Mouse (Mus musculus) gonadal fat pad, adult 2 months (tissue): ENCODE results near the gene Ppp1r16b. TPM values are rescaled to one million over a fixed set of nuclear protein-coding genes. Genes with fewer than 3 reads are reported as not detected.
"Not testable (repeated sequence)": the region's sequence is repeated elsewhere in the genome, so short reads cannot be mapped to it uniquely, and the experiment has no call there.

Experiments used
- DNase-seq: peaks from one replicate; pipeline ENCODE4 v3.0.0-alpha.2; 2012; ENCODE audit warnings: low read depth
- polyA plus RNA-seq: library from polyadenylated mRNA; depleted of rRNA; stranded (reverse); fragments of >200 nt; gene quantifications from 2 replicates; pipeline ENCODE4 v1.2.3, GENCODE M21; 2012

Gene Ppp1r16b
- polyA plus RNA-seq, 1 experiment: 3.1 TPM

DNA sequence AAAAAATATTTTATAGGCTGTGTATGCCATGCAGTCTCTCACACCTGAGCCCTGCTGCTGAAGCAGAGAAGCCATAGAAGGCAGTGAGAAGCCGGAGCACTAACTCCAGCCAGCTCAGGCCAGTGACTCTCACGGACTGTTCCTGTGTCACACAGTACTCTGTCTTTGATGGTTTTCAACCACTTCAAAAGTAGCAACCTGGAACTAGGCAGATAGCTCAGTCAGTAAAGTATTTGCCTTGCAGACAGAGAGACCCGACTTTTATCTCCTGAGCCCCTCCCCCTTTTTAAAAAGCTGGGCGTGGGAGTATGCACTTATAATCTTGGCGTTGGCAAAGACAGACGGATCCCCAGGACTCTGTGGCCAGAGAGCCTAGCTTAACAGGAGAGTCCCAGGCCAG, 58.6 kb downstream of the Ppp1r16b start:
- no peak for DNase-seq

GRCm38 (mm10) chr2:158726252-158726651, 61.1 kb downstream of the Ppp1r16b start:
- no peak for DNase-seq

DNA sequence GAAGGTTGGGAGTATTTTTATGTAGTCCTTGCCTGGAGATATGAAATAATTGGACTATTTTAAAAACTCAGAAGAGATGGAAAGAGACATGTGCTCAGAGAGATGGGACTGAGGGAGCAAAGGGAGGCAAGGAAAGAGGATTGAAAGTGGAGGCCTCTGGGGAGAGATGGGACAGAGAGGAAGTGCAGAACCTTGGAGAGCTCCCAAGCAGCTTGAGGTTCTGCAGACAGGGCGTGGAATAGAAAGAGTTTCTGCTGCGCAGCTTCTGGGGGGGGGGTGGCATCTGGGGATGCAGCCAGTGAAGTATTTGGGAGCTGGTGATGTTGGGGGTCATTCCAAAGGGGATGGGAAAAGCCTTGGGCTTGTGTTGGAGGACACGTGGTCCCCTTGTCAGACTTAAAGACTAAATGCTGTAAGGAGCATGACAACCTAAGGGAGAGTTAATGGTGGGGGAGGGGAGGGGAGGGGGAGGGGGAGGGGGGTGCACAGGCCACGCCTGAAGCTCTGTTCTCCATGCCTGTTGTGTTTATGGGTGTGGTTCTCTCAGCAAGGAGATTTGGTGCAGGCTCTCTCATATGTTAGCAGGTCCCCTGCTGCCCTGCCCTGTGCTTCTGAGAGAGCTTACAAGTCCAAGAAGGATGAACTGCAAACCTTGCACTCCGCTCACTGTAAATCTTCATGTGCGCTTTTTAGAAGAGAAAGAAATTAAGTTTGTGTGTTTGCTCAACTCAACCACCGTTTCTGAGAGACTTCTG, 63.0 kb downstream of the Ppp1r16b start:
- no peak for DNase-seq

- no peak for DNase-seq
Measured at GRCm38 (mm10) chr2:158730896-158731295, 65.7 kb downstream of the Ppp1r16b start.

- DNase-seq: no peak
Measured at GRCm38 (mm10) chr2:158732521-158732920, 67.3 kb downstream of the Ppp1r16b start.

- no peak for DNase-seq
Measured at GRCm38 (mm10) chr2:158733136-158733535, 67.9 kb downstream of the Ppp1r16b start.

GRCm38 (mm10) chr2:158733914-158734313, 68.7 kb downstream of the Ppp1r16b start:
- DNase-seq: no peak

GRCm38 (mm10) chr2:158734500-158735152, 69.4 kb downstream of the Ppp1r16b start:
- no peak for DNase-seq

GRCm38 (mm10) chr2:158735340-158735739, 70.1 kb downstream of the Ppp1r16b start:
- DNase-seq: no peak

GRCm38 (mm10) chr2:158736247-158736646, 71.0 kb downstream of the Ppp1r16b start:
- not testable (repeated sequence) for DNase-seq

- no peak for DNase-seq
Measured at GRCm38 (mm10) chr2:158738591-158738990, 73.4 kb downstream of the Ppp1r16b start.

GRCm38 (mm10) chr2:158739113-158739512, 73.9 kb downstream of the Ppp1r16b start:
- no peak for DNase-seq

GRCm38 (mm10) chr2:158741011-158741501, 75.9 kb downstream of the Ppp1r16b start:
- no peak for DNase-seq

GRCm38 (mm10) chr2:158742431-158742830, 77.2 kb downstream of the Ppp1r16b start:
- DNase-seq: no peak

- DNase-seq: no peak
Measured at GRCm38 (mm10) chr2:158743518-158744141, 78.4 kb downstream of the Ppp1r16b start.

DNA sequence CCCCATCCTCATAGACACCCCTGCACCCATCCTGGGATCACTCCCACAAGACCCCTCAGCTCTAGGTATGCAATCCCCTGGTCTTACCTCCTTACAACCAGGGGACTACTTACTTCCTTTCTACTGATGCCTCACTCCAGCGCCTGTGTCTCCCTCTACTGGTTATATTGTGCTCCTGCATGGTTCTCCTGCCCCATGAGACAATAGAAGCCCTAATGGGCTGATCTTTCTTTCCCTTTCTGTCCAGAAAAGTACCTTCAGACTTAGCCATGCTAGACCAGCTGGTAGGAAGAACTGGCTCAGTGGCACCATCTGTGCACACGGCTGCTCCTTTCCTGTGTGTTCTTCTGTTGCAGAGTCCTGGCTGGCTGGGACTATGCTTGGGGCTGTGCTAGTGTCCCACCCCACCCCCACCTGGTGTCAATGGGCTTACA, 79.9 kb downstream of the Ppp1r16b start:
- DNase-seq: no peak

DNA sequence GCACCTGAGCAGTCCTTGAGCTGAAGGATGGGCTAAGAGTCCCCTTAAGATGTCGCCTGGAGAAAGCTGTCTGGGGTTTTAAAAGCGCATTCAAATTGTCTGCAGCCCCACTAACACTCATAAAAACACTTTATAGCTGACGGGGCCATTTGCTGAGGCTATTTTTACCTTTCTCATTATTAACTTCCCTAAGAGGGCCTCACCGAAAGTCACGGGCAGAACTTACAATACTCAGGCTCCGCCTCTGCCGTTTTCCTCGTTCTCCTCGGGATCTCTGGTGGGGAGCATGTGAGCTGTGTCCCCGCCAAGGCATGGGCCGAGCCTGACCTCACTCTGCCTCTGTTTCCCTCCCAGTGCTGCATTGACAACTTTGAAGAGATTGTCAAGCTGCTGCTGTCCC, 81.0 kb downstream of the Ppp1r16b start:
- no peak for DNase-seq

DNA sequence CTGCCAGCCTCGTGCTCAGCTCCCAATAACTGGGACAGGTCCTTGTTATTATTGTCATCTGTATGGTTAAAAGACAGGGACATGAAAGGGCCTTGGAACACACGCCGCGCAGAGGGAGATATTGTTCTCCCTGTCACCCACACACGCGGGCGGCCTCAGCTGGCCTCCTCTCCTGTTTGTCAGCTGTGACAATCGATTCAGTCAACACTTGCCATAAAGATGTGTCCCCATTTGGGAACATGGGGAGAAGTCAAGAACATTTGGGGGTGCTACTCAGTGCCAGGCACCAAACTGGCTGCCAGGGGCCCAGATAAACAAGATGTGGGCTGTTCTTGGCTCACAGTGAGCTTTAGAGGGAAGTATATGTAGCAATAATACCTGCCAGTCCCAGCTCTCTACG, 84.2 kb downstream of the Ppp1r16b start:
- DNase-seq: no peak

GRCm38 (mm10) chr2:158760231-158760630, 95.0 kb downstream of the Ppp1r16b start:
- DNase-seq: no peak

GRCm38 (mm10) chr2:158762339-158762738, 97.1 kb downstream of the Ppp1r16b start:
- DNase-seq: no peak

- DNase-seq: peak; percentile 52
Measured at GRCm38 (mm10) chr2:158767742-158768339, 102.6 kb downstream of the Ppp1r16b start, which contains the start of gene Fam83d. Gene Fam83d (plus strand): TSS chr2:158768093.

DNA sequence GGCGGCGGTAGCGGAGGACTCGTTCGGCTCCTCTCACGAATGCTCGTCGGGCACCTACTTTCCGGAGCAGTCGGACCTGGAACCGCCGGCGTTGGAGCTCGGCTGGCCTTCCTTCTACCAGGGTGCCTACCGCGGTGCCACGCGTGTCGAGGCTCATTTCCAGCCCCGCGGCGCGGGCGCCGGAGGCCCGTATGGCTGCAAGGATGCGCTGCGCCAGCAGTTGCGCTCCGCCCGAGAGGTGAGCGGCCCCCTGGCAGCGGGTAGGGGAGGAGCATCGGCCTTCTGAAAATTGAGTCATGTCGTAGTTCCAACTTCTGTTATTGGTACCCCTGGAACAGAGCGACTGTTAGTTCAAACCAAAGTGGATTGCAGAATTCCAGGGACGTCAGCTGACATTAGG, 103.2 kb downstream of the Ppp1r16b start:
- DNase-seq: no peak
